Mouse (Mus musculus) neural tube, embryonic 15.5 days (tissue): ENCODE data around the gene Tmem150c. TPM values are rescaled to one million over a fixed set of nuclear protein-coding genes. Genes with fewer than 3 reads are reported as not detected.
A peak's percentile ranks its signal among the peaks of the same experiment; 100 is the strongest.

Experiments used
- ATAC-seq: fragments of 200-750 bp; cut with Nextera tagmentation; 2 replicates; pipeline ENCODE4 v1.8.0; 2017; ENCODE audit warnings: mild to moderate bottlenecking, moderate TSS enrichment, moderate library complexity; ENCODE audit not compliant: low FRiP score
- H3K27ac ChIP-seq: fragments of 300-500 bp; sonication (generic); replicated peaks from 2 replicates; pipeline ENCODE4 v1.5.1; 2015; ENCODE audit warnings: mild to moderate bottlenecking, inconsistent platforms
- H3K27me3 ChIP-seq: fragments of 300-500 bp; sonication (generic); replicated peaks from 2 replicates; pipeline ENCODE4 v1.6.1; 2015; ENCODE audit warnings: inconsistent platforms
- H3K36me3 ChIP-seq: fragments of 300-500 bp; sonication (generic); 2 replicates; pipeline ENCODE4 v1.6.1; 2015; ENCODE audit warnings: inconsistent platforms
- H3K4me1 ChIP-seq: fragments of 300-500 bp; sonication (generic); 2 replicates; pipeline ENCODE4 v1.6.1; 2015; ENCODE audit warnings: inconsistent platforms
- H3K4me2 ChIP-seq: fragments of 300-500 bp; sonication (generic); 2 replicates; pipeline ENCODE4 v1.6.1; 2015; ENCODE audit warnings: inconsistent platforms, mild to moderate bottlenecking, moderate library complexity
- H3K4me3 ChIP-seq: fragments of 300-500 bp; sonication (generic); replicated peaks from 2 replicates; pipeline ENCODE4 v1.5.1; 2015; ENCODE audit warnings: mild to moderate bottlenecking, inconsistent platforms
- H3K9ac ChIP-seq: fragments of 300-500 bp; sonication (generic); replicated peaks from 2 replicates; pipeline ENCODE4 v1.6.1; 2015; ENCODE audit warnings: mild to moderate bottlenecking, inconsistent platforms
- H3K9me3 ChIP-seq: fragments of 300-500 bp; sonication (generic); replicated peaks from 2 replicates; pipeline ENCODE4 v1.6.1; 2016; ENCODE audit warnings: inconsistent platforms
- WGBS: fragments of 180-500 bp; shearing (Covaris S2); methylation state at CpG from one replicate; pipeline ENCODE4 v1.1.7; 2015; ENCODE audit warnings: mixed read lengths; 5-methylcytosine and 5-hydroxymethylcytosine counted together
- polyA plus RNA-seq: library from polyadenylated mRNA; unstranded; fragments of >200 nt; fragmentation: Nextera tagmentation; extraction: Ambion mirVana; gene quantifications from 2 replicates; pipeline ENCODE4 v1.2.1, GENCODE M21; 2015

The Tmem150c gene
- polyA plus RNA-seq, 1 experiment from 2014 or later = 35.0 TPM

DNA sequence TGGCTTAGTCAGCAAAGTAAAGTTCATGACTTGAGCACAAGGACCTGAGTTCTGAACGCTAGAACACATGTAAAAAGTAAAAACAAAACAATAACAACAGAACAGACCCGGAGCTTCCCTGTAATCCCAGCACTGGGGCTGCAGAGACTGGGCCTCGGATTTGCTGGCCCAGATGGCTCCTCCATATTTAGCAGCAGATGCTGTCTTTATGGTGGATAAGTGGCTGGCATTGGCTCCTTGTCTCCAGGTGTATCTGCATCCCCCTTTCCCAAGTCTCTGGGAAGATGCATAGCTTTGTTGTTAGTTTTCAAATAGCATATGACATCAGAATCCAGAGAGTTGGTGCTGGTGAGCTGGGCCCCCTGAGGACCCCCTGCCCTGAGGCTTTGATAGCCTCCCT is 113.5 kb downstream of the Tmem150c start:
- H3K4me3 ChIP-seq = no peak overlapping the region
- peaks cover 67% of the 10 kb centered on the region for H3K4me1 ChIP-seq
- no peaks in the 10 kb centered on the region for H3K27me3 ChIP-seq
- ATAC-seq = no peak
- H3K9ac ChIP-seq = no peak overlapping the region
- whole genome bisulfite sequencing = 73% methylated on average over 3 of the region's 3 CpGs
- H3K4me2 ChIP-seq = no peak overlapping the region
- H3K27ac ChIP-seq = no peak overlapping the region
- no peaks in the 10 kb centered on the region for H3K9me3 ChIP-seq
- no peaks in the 10 kb centered on the region for H3K36me3 ChIP-seq

- Histone ChIP-seq H3K4me1 (peaks cover 73% of the 10 kb centered on the region), H3K4me3 (no peak overlapping the region), H3K27me3 (no peaks in the 10 kb centered on the region), H3K27ac (no peak overlapping the region), H3K4me2 (no peak overlapping the region), H3K36me3 (no peaks in the 10 kb centered on the region), H3K9ac (no peak overlapping the region), H3K9me3 (no peaks in the 10 kb centered on the region)
- ATAC-seq = no peak
- 80% methylated on average over 5 of the region's 5 CpGs for WGBS
Observed at GRCm38 (mm10) chr5:100044621-100045020, 115.0 kb downstream of the Tmem150c start.

DNA sequence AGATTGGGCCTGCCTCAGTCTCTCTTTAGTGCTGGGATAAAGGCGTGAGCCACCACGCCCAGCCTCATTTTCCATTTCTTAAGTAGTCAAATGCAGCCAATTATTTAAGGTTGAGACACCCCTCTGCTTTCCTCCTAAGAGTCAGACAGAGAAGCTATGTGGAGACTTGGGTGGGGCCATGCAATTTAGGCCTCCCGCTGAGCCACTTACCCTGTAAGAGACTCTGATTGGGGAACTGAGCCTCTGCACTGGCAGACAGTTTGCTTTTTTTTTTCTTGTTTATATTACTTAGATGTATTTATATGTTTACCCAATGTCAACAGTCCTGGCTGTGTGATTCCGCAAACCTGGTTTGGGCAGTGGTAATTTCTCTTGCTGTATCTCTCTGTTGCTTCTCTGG is 115.6 kb downstream of the Tmem150c start:
- WGBS = 71% methylated on average over 4 of the region's 4 CpGs
- no peaks in the 10 kb centered on the region for H3K9me3 ChIP-seq

GRCm38 (mm10) chr5:100043361-100043760 is 116.2 kb downstream of the Tmem150c start:
- Histone ChIP-seq H3K9me3 (no peaks in the 10 kb centered on the region), H3K4me2 (no peak overlapping the region), H3K27ac (no peak overlapping the region), H3K9ac (no peak overlapping the region), H3K36me3 (no peaks in the 10 kb centered on the region), H3K27me3 (no peaks in the 10 kb centered on the region), H3K4me3 (no peak overlapping the region), H3K4me1 (peaks cover 61% of the 10 kb centered on the region)
- no peak for ATAC-seq
- WGBS = 52% methylated on average over 5 of the region's 5 CpGs

More for the DNA sequence above, 115.6 kb downstream of the Tmem150c start:
- no peak overlapping the region for H3K9ac ChIP-seq
- no peak overlapping the region for H3K4me2 ChIP-seq
- no peaks in the 10 kb centered on the region for H3K36me3 ChIP-seq
- no peaks in the 10 kb centered on the region for H3K27me3 ChIP-seq
- no peak overlapping the region for H3K4me3 ChIP-seq
- H3K27ac ChIP-seq = no peak overlapping the region
- peaks cover 67% of the 10 kb centered on the region for H3K4me1 ChIP-seq
- no peak for ATAC-seq

GRCm38 (mm10) chr5:100042467-100042866 is 117.1 kb downstream of the Tmem150c start:
- no peaks in the 10 kb centered on the region for H3K27me3 ChIP-seq
- no peak overlapping the region for H3K4me3 ChIP-seq
- no peak overlapping the region for H3K4me2 ChIP-seq
- no peak overlapping the region for H3K9ac ChIP-seq
- H3K27ac ChIP-seq = no peak overlapping the region
- no peaks in the 10 kb centered on the region for H3K9me3 ChIP-seq
- WGBS = 93% methylated on average over 8 of the region's 8 CpGs
- H3K4me1 ChIP-seq = peaks cover 56% of the 10 kb centered on the region
- ATAC-seq = no peak
- no peaks in the 10 kb centered on the region for H3K36me3 ChIP-seq

GRCm38 (mm10) chr5:100041272-100041671 is 118.3 kb downstream of the Tmem150c start:
- ATAC-seq = no peak
- H3K27ac ChIP-seq = no peak overlapping the region
- H3K36me3 ChIP-seq = no peaks in the 10 kb centered on the region
- H3K4me3 ChIP-seq = peak overlapping the region; percentile 93; the same call in 1 of the 2 replicates
- peaks cover 57% of the 10 kb centered on the region for H3K4me1 ChIP-seq
- WGBS = 67% methylated on average over 4 of the region's 4 CpGs
- peak overlapping the region; percentile 74 for H3K4me2 ChIP-seq
- H3K9ac ChIP-seq = no peak overlapping the region
- no peaks in the 10 kb centered on the region for H3K27me3 ChIP-seq
- no peaks in the 10 kb centered on the region for H3K9me3 ChIP-seq

GRCm38 (mm10) chr5:100040281-100040784 is 119.3 kb downstream of the Tmem150c start:
- Histone ChIP-seq H3K27ac (peak overlapping the region; percentile 99), H3K9me3 (no peaks in the 10 kb centered on the region), H3K27me3 (no peaks in the 10 kb centered on the region), H3K4me2 (peak overlapping the region; percentile 74), H3K36me3 (no peaks in the 10 kb centered on the region), H3K9ac (peak overlapping the region; percentile 89), H3K4me1 (peaks cover 61% of the 10 kb centered on the region), H3K4me3 (peak overlapping the region; percentile 93)
- no peak for ATAC-seq
- 2% methylated on average over 19 of the region's 19 CpGs for WGBS

GRCm38 (mm10) chr5:100039602-100040142 is 119.9 kb downstream of the Tmem150c start, which contains the start of the genes Hnrnpdl and Enoph1:
TSS of gene Hnrnpdl (minus strand) at chr5:100039664.
TSS of gene Enoph1 (plus strand) at chr5:100039985.
- Histone ChIP-seq H3K36me3 (peaks cover 4% of the 10 kb centered on the region), H3K27me3 (no peaks in the 10 kb centered on the region), H3K4me2 (peak within 1 kb of the TSS; percentile 89), H3K4me3 (peak within 1 kb of the TSS; percentile 93), H3K4me1 (peaks cover 60% of the 10 kb centered on the region), H3K9ac (peak within 1 kb of the TSS; percentile 99), H3K27ac (peak within 1 kb of the TSS; percentile 99), H3K9me3 (no peaks in the 10 kb centered on the region)
- ATAC-seq = peak; percentile 90
- under 1% methylated on average over 57 of the region's 57 CpGs for WGBS

DNA sequence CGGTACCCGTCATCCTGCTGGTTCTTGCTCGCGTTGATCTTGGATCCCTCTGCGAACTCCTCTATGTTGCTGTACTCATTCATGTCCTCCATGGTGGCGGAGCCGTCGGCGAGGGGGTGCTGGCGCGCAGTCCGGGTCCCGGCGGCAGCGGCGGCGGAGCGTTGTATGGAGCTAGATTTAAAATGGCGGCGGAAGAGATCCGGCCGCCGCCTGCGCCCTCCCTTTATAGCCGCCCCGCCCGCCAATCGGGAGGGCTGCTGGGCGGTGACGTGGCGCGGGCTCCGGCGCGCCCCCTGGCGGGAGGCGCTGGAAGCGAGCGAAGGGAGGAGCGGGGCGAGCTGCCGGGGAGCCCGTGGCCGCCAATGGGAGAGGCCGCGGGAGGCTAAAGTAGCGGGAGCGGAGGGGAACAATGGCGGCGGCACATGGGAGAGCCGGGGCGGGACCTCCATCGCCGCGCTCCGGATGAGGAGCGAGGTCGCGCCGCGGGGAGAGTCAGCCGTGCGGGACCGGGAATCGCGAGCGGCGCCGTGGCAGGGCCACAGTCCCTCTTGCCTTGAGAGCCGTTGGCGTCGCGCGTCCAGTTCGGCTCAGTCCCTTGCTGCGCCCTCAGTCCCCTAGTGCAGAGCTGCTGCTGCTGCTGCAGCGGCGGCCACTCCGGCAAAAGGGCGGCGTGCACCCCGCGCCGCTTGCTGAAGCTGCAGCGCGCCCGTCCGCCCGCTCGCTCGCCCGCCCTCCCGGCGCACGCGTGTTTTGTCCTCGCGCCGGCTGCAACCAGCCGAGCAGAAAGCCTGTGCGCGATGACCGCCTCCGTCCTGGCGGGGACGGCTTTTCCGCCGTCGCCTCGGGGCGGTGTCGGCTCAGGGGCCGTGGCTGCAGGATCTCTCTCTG is 120.7 kb downstream of the Tmem150c start:
- under 1% methylated on average over 106 of the region's 113 CpGs for WGBS
- no peaks in the 10 kb centered on the region for H3K27me3 ChIP-seq
- ATAC-seq = peak; percentile 85
- H3K4me2 ChIP-seq = peak overlapping the region; percentile 89
- H3K4me1 ChIP-seq = peaks cover 57% of the 10 kb centered on the region
- peak overlapping the region; percentile 99 for H3K9ac ChIP-seq
- no peaks in the 10 kb centered on the region for H3K9me3 ChIP-seq
- peaks cover 11% of the 10 kb centered on the region for H3K36me3 ChIP-seq
- H3K4me3 ChIP-seq = peak overlapping the region; percentile 93
- H3K27ac ChIP-seq = peak overlapping the region; percentile 99

GRCm38 (mm10) chr5:100037965-100038713 is 121.5 kb downstream of the Tmem150c start:
- ATAC-seq = peak; percentile 23

GRCm38 (mm10) chr5:100036681-100037080 is 122.9 kb downstream of the Tmem150c start:
- peaks cover 32% of the 10 kb centered on the region for H3K36me3 ChIP-seq
- ATAC-seq = no peak

More at GRCm38 (mm10) chr5:100037965-100038713, 121.5 kb downstream of the Tmem150c start:
- H3K4me1 ChIP-seq = peaks cover 52% of the 10 kb centered on the region
- H3K4me3 ChIP-seq = peak overlapping the region; percentile 93
- H3K36me3 ChIP-seq = peaks cover 18% of the 10 kb centered on the region
- peak overlapping the region; percentile 89 for H3K4me2 ChIP-seq
- H3K27ac ChIP-seq = peak overlapping the region; percentile 99
- no peaks in the 10 kb centered on the region for H3K9me3 ChIP-seq
- H3K27me3 ChIP-seq = no peaks in the 10 kb centered on the region
- H3K9ac ChIP-seq = peak overlapping the region; percentile 99
- under 1% methylated on average over 32 of the region's 45 CpGs for WGBS

More at GRCm38 (mm10) chr5:100036681-100037080, 122.9 kb downstream of the Tmem150c start:
- Histone ChIP-seq H3K4me1 (peaks cover 45% of the 10 kb centered on the region), H3K9me3 (no peaks in the 10 kb centered on the region), H3K4me2 (peak overlapping the region; percentile 89), H3K27ac (no peak overlapping the region), H3K27me3 (no peaks in the 10 kb centered on the region), H3K4me3 (peak overlapping the region; percentile 93), H3K9ac (no peak overlapping the region)
- 25% methylated on average over 7 of the region's 7 CpGs for WGBS
